8 mouse cellular contexts compared by ENCODE assay signal in genomic region chr7:45917004-45917704, GRCm38 (mm10). TPM values are rescaled to one million over a fixed set of nuclear protein-coding genes. Genes with fewer than 3 reads are reported as not detected.
A peak's percentile ranks its signal among the peaks of the same experiment; 100 is the strongest.
DNase-seq lines count a peak whose midpoint lies in the region; ATAC-seq and TF ChIP-seq lines count a peak whose summit lies in the region.

No protein-coding gene starts in this region.

- 0 out of 2 replicates have a peak overlapping the region, but pooled peaks have one; percentile 47 for H3K9ac ChIP-seq in heart, embryonic 15.5 days
- no peak overlapping the region for H3K9ac ChIP-seq in liver, embryonic 15.5 days

- WGBS in heart, embryonic 15.5 days: 28% methylated on average over 13 of the region's 13 CpGs
- 37% methylated on average over 13 of the region's 13 CpGs for WGBS in liver, embryonic 15.5 days (ENCODE audit: insufficient replicate concordance)

- no peak for ATAC-seq in heart, embryonic 15.5 days (replicated peaks; ENCODE audit: insufficient number of reproducible peaks, insufficient read depth, low FRiP score, low read depth)
- ATAC-seq in liver, embryonic 15.5 days (ENCODE audit: insufficient read depth): 0 out of 2 replicates have a peak, but pooled peaks have one; percentile 1
- ATAC-seq in CD4-positive, CD25-positive, alpha-beta regulatory T cell, adult 4 months: no peak

- peak overlapping the region; percentile 64 for H3K4me2 ChIP-seq in heart, embryonic 15.5 days
- peak overlapping the region; percentile 55 for H3K4me2 ChIP-seq in liver, embryonic 15.5 days

- H3K4me1 ChIP-seq in E14TG2a.4 (replicated peaks; ENCODE audit: low read depth, low read length): peaks cover 69% of the 10 kb centered on the region
- peaks cover 44% of the 10 kb centered on the region for H3K4me1 ChIP-seq in heart, embryonic 15.5 days (replicated peaks)
- H3K4me1 ChIP-seq in liver, embryonic 15.5 days (replicated peaks): peaks cover 59% of the 10 kb centered on the region

- TF ChIP-seq CTCF in E14TG2a.4 (conservative IDR thresholded peaks at IDR 0.05; ENCODE audit: low read length): no peak

- peak overlapping the region; percentile 71 for H3K27ac ChIP-seq in heart, embryonic 15.5 days
- peak overlapping the region; percentile 45; the same call in 1 of the 2 replicates for H3K27ac ChIP-seq in liver, embryonic 15.5 days (replicated peaks)

- peak overlapping the region; percentile 62 for H3K4me3 ChIP-seq in E14TG2a.4 (replicated peaks; ENCODE audit: low read length)
- H3K4me3 ChIP-seq in heart, embryonic 15.5 days: peak overlapping the region; percentile 45
- H3K4me3 ChIP-seq in liver, embryonic 15.5 days (replicated peaks): peak overlapping the region; percentile 45

- DNase-seq in adrenal gland, adult 2 months: peak; percentile 52
- DNase-seq in adrenal gland, adult 18-20 months (ENCODE audit: low spot score in 2 of 2): no peak
- no peak for DNase-seq in urinary bladder, adult 18-20 months (ENCODE audit: low spot score in 2 of 2)
- no peak for DNase-seq in left cerebral cortex, postnatal 14 days (ENCODE audit: low spot score in 2 of 2)

- H3K9me3 ChIP-seq in E14TG2a.4 (ENCODE audit: low read length): no peaks in the 10 kb centered on the region
- no peaks in the 10 kb centered on the region for H3K9me3 ChIP-seq in heart, embryonic 15.5 days (replicated peaks)
- H3K9me3 ChIP-seq in liver, embryonic 15.5 days (replicated peaks): no peaks in the 10 kb centered on the region

- H3K27me3 ChIP-seq in E14TG2a.4 (ENCODE audit: insufficient read depth, low read length): peaks cover 7% of the 10 kb centered on the region; the same call in 1 of the 2 replicates
- H3K27me3 ChIP-seq in heart, embryonic 15.5 days: no peaks in the 10 kb centered on the region
- no peaks in the 10 kb centered on the region for H3K27me3 ChIP-seq in liver, embryonic 15.5 days

- intact Hi-C loops in left cerebral cortex, postnatal 14 days (cut with DNase I): no loop called here

- peaks cover 32% of the 10 kb centered on the region for H3K36me3 ChIP-seq in E14TG2a.4 (ENCODE audit: insufficient read depth, low read length)
- H3K36me3 ChIP-seq in heart, embryonic 15.5 days: no peaks in the 10 kb centered on the region
- H3K36me3 ChIP-seq in liver, embryonic 15.5 days (replicated peaks): peaks cover 31% of the 10 kb centered on the region

RNA-seq across cellular contexts. Expression of gene Emp3, which starts 4.0 kb away (rescaled TPM):
- 100 to 1,000 TPM; 327 to 620 TPM for total RNA-seq in adrenal gland, adult 2 months (2021)
- 855 and 1,123 TPM in 2 replicates for polyA plus RNA-seq in adrenal gland, adult 2 months (2012; rRNA removed)
- total RNA-seq in adrenal gland, adult 18-20 months (2021): 100 to 1,000 TPM; 299 to 421 TPM
- 71.5 and 108 TPM in 2 replicates for polyA plus RNA-seq in heart, embryonic 15.5 days (2015; fragmentation: Nextera tagmentation; extraction: Ambion mirVana)
- polyA plus RNA-seq in liver, embryonic 15.5 days (2015; fragmentation: Nextera tagmentation; extraction: Ambion mirVana): 59.9 and 65.0 TPM in 2 replicates
- total RNA-seq in left cerebral cortex, postnatal 14 days (2021): 1 to 10 TPM; 5.3 to 5.6 TPM
- 100 to 1,000 TPM; 575 to 614 TPM for polyA plus RNA-seq in CD4-positive, CD25-positive, alpha-beta regulatory T cell, adult 4 months (2017; shearing (Covaris generic))

RNA-seq across cellular contexts. Expression of gene Ccdc114, which starts 6.7 kb away (rescaled TPM):
- 10 to 100 TPM; 13.3 to 68.3 TPM for total RNA-seq in adrenal gland, adult 2 months (2021)
- 19.2 and 23.9 TPM in 2 replicates for polyA plus RNA-seq in adrenal gland, adult 2 months (2012; rRNA removed)
- 10 to 100 TPM; 17.7 to 21.1 TPM for total RNA-seq in adrenal gland, adult 18-20 months (2021)
- polyA plus RNA-seq in heart, embryonic 15.5 days (2015; fragmentation: Nextera tagmentation; extraction: Ambion mirVana): 3.4 and 3.6 TPM in 2 replicates
- 0.91 and 1.2 TPM in 2 replicates for polyA plus RNA-seq in liver, embryonic 15.5 days (2015; fragmentation: Nextera tagmentation; extraction: Ambion mirVana)
- 1 to 10 TPM; 1.4 to 2.1 TPM for total RNA-seq in left cerebral cortex, postnatal 14 days (2021)
- 1 to 10 TPM; 2.9 to 3.7 TPM for polyA plus RNA-seq in CD4-positive, CD25-positive, alpha-beta regulatory T cell, adult 4 months (2017; shearing (Covaris generic))

RNA-seq across cellular contexts. Expression of gene Tmem143, which starts 20.4 kb away (rescaled TPM):
- 10 to 100 TPM; 60.8 to 65.3 TPM for total RNA-seq in adrenal gland, adult 2 months (2021)
- 173 and 207 TPM in 2 replicates for polyA plus RNA-seq in adrenal gland, adult 2 months (2012; rRNA removed)
- 10 to 100 TPM; 70.9 to 89.3 TPM for total RNA-seq in adrenal gland, adult 18-20 months (2021)
- 6.6 and 8.0 TPM in 2 replicates for polyA plus RNA-seq in heart, embryonic 15.5 days (2015; fragmentation: Nextera tagmentation; extraction: Ambion mirVana)
- polyA plus RNA-seq in liver, embryonic 15.5 days (2015; fragmentation: Nextera tagmentation; extraction: Ambion mirVana): 3.6 and 4.0 TPM in 2 replicates
- total RNA-seq in left cerebral cortex, postnatal 14 days (2021): 10 to 100 TPM; 22.1 to 25.7 TPM
- polyA plus RNA-seq in CD4-positive, CD25-positive, alpha-beta regulatory T cell, adult 4 months (2017; shearing (Covaris generic)): 1 to 10 TPM; 5.9 to 8.9 TPM

RNA-seq across cellular contexts. Expression of gene Syngr4, which starts 20.6 kb away (rescaled TPM):
- total RNA-seq in adrenal gland, adult 2 months (2021): not detected
- 0.90 and 0.98 TPM in 2 replicates for polyA plus RNA-seq in adrenal gland, adult 2 months (2012; rRNA removed)
- not detected for total RNA-seq in adrenal gland, adult 18-20 months (2021)
- 0.65 and 0.76 TPM in 2 replicates for polyA plus RNA-seq in heart, embryonic 15.5 days (2015; fragmentation: Nextera tagmentation; extraction: Ambion mirVana)
- 0.94 and 1.3 TPM in 2 replicates for polyA plus RNA-seq in liver, embryonic 15.5 days (2015; fragmentation: Nextera tagmentation; extraction: Ambion mirVana)
- total RNA-seq in left cerebral cortex, postnatal 14 days (2021): under 1 TPM; 0.36 to 0.53 TPM
- not detected for polyA plus RNA-seq in CD4-positive, CD25-positive, alpha-beta regulatory T cell, adult 4 months (2017; shearing (Covaris generic))

RNA-seq across cellular contexts. Expression of gene Grin2d, which starts 39.0 kb away (rescaled TPM):
- under 1 TPM; 0.40 to 0.97 TPM for total RNA-seq in adrenal gland, adult 2 months (2021)
- 4.0 and 4.2 TPM in 2 replicates for polyA plus RNA-seq in adrenal gland, adult 2 months (2012; rRNA removed)
- under 1 TPM; 0.66 to 0.67 TPM for total RNA-seq in adrenal gland, adult 18-20 months (2021)
- polyA plus RNA-seq in heart, embryonic 15.5 days (2015; fragmentation: Nextera tagmentation; extraction: Ambion mirVana): 0.21 and 0.27 TPM in 2 replicates
- polyA plus RNA-seq in liver, embryonic 15.5 days (2015; fragmentation: Nextera tagmentation; extraction: Ambion mirVana): 0.05 TPM in 2 replicates
- 10 to 100 TPM; 21.2 to 22.3 TPM for total RNA-seq in left cerebral cortex, postnatal 14 days (2021)
- polyA plus RNA-seq in CD4-positive, CD25-positive, alpha-beta regulatory T cell, adult 4 months (2017; shearing (Covaris generic)): under 1 TPM in 1 of 2 experiments, not detected in 1; 0.23 TPM

Comparison
In these comparisons a context has a peak if more than half of its experiments do, and no peak if none do; other contexts are left out.
1. RNA of gene Tmem143, which starts 20.4 kb away (polyA plus RNA-seq): 173 to 207 TPM in adrenal gland, adult 2 months; 5.9 to 8.9 TPM in CD4-positive, CD25-positive, alpha-beta regulatory T cell, adult 4 months, 6.6 to 8.0 TPM in heart, embryonic 15.5 days and 3.6 to 4.0 TPM in liver, embryonic 15.5 days; every median in the first group is over 10 times any median in the second.
2. Peak in every context shown above with its lines, with median percentiles within 50 percentile points of each other: H3K4me3 ChIP-seq.